Mouse (Mus musculus): ENCODE data around the gene Pik3r6. TPM values are rescaled to one million over a fixed set of nuclear protein-coding genes. Genes with fewer than 3 reads are reported as not detected.

Pik3r6 gene
- polyA plus RNA-seq, 1 experiment from 2014 or later, result 1.3 TPM

- DNase-seq (ENCODE audit: low spot score), result no peak
- WGBS, result 37% methylated on average over 3 of the region's 3 CpGs
- H3K36me3 ChIP-seq (ENCODE audit: control insufficient read depth, insufficient read depth, low read length), result no peaks in the 10 kb centered on the region
- no peaks in the 10 kb centered on the region for H3K27me3 ChIP-seq (replicated peaks; ENCODE audit: control insufficient read depth, insufficient read depth, low read length)
- H3K9ac ChIP-seq (ENCODE audit: low read length), result no peak overlapping the region
- H3K4me2 ChIP-seq (ENCODE audit: low read length), result no peak overlapping the region
- no peak overlapping the region for H3K4me3 ChIP-seq (ENCODE audit: low read depth, low read length)
- no peak overlapping the region for H3K27ac ChIP-seq (ENCODE audit: low read depth, low read length)
- H3K9me3 ChIP-seq (replicated peaks; ENCODE audit: control insufficient read depth, low read length), result no peaks in the 10 kb centered on the region
- no peak for ATAC-seq
- H3K4me1 ChIP-seq (ENCODE audit: control insufficient read depth, insufficient read depth, low read length), result no peaks in the 10 kb centered on the region
These were observed 11.2 kb downstream of the Pik3r6 start for GRCm38 (mm10) chr11:68513969-68514368.

- Histone ChIP-seq H3K9me3 (replicated peaks; ENCODE audit: control insufficient read depth, low read length) (no peaks in the 10 kb centered on the region), H3K9ac (ENCODE audit: low read length) (no peak overlapping the region), H3K4me1 (ENCODE audit: control insufficient read depth, insufficient read depth, low read length) (no peaks in the 10 kb centered on the region), H3K27me3 (replicated peaks; ENCODE audit: control insufficient read depth, insufficient read depth, low read length) (no peaks in the 10 kb centered on the region), H3K4me2 (ENCODE audit: low read length) (no peak overlapping the region), H3K36me3 (ENCODE audit: control insufficient read depth, insufficient read depth, low read length) (no peaks in the 10 kb centered on the region), H3K4me3 (ENCODE audit: low read depth, low read length) (no peak overlapping the region), H3K27ac (ENCODE audit: low read depth, low read length) (no peak overlapping the region)
- ATAC-seq (no peak), DNase-seq (ENCODE audit: low spot score) (no peak)
- 92% methylated on average over 4 of the region's 4 CpGs for WGBS
These were observed 16.5 kb downstream of the Pik3r6 start for GRCm38 (mm10) chr11:68519362-68519761.

- H3K27me3 ChIP-seq (replicated peaks; ENCODE audit: control insufficient read depth, insufficient read depth, low read length), result no peaks in the 10 kb centered on the region
- no peak overlapping the region for H3K4me3 ChIP-seq (ENCODE audit: low read depth, low read length)
- H3K4me1 ChIP-seq (ENCODE audit: control insufficient read depth, insufficient read depth, low read length), result no peaks in the 10 kb centered on the region
- H3K9ac ChIP-seq (ENCODE audit: low read length), result no peak overlapping the region
- H3K27ac ChIP-seq (ENCODE audit: low read depth, low read length), result no peak overlapping the region
- no peak overlapping the region for H3K4me2 ChIP-seq (ENCODE audit: low read length)
- 92% methylated on average over 5 of the region's 5 CpGs for WGBS
- ATAC-seq (no peak), DNase-seq (ENCODE audit: low spot score) (no peak)
- no peaks in the 10 kb centered on the region for H3K36me3 ChIP-seq (ENCODE audit: control insufficient read depth, insufficient read depth, low read length)
- H3K9me3 ChIP-seq (replicated peaks; ENCODE audit: control insufficient read depth, low read length), result no peaks in the 10 kb centered on the region
These were observed 17.0 kb downstream of the Pik3r6 start for GRCm38 (mm10) chr11:68519815-68520214.

GRCm38 (mm10) chr11:68520439-68520838 lies 17.6 kb downstream of the Pik3r6 start:
- H3K27me3 ChIP-seq (replicated peaks; ENCODE audit: control insufficient read depth, insufficient read depth, low read length), result no peaks in the 10 kb centered on the region
- no peaks in the 10 kb centered on the region for H3K4me1 ChIP-seq (ENCODE audit: control insufficient read depth, insufficient read depth, low read length)
- no peak overlapping the region for H3K4me2 ChIP-seq (ENCODE audit: low read length)
- H3K9me3 ChIP-seq (replicated peaks; ENCODE audit: control insufficient read depth, low read length), result no peaks in the 10 kb centered on the region
- no peak for DNase-seq (ENCODE audit: low spot score)
- no peak for ATAC-seq
- no peak overlapping the region for H3K9ac ChIP-seq (ENCODE audit: low read length)
- H3K27ac ChIP-seq (ENCODE audit: low read depth, low read length), result no peak overlapping the region
- H3K36me3 ChIP-seq (ENCODE audit: control insufficient read depth, insufficient read depth, low read length), result no peaks in the 10 kb centered on the region
- no peak overlapping the region for H3K4me3 ChIP-seq (ENCODE audit: low read depth, low read length)
- 92% methylated on average over 2 of the region's 2 CpGs for WGBS

GRCm38 (mm10) chr11:68521352-68521751 lies 18.5 kb downstream of the Pik3r6 start:
- no peak overlapping the region for H3K4me3 ChIP-seq (ENCODE audit: low read depth, low read length)
- DNase-seq (ENCODE audit: low spot score) (no peak), ATAC-seq (no peak)
- no peaks in the 10 kb centered on the region for H3K36me3 ChIP-seq (ENCODE audit: control insufficient read depth, insufficient read depth, low read length)
- H3K4me1 ChIP-seq (ENCODE audit: control insufficient read depth, insufficient read depth, low read length), result no peaks in the 10 kb centered on the region
- H3K9me3 ChIP-seq (replicated peaks; ENCODE audit: control insufficient read depth, low read length), result no peaks in the 10 kb centered on the region
- H3K4me2 ChIP-seq (ENCODE audit: low read length), result no peak overlapping the region
- 79% methylated on average over 5 of the region's 5 CpGs for WGBS
- H3K9ac ChIP-seq (ENCODE audit: low read length), result no peak overlapping the region
- no peak overlapping the region for H3K27ac ChIP-seq (ENCODE audit: low read depth, low read length)
- no peaks in the 10 kb centered on the region for H3K27me3 ChIP-seq (replicated peaks; ENCODE audit: control insufficient read depth, insufficient read depth, low read length)

- WGBS, result 77% methylated on average over 4 of the region's 4 CpGs
- Histone ChIP-seq H3K4me3 (ENCODE audit: low read depth, low read length) (no peak overlapping the region), H3K9ac (ENCODE audit: low read length) (no peak overlapping the region), H3K27me3 (replicated peaks; ENCODE audit: control insufficient read depth, insufficient read depth, low read length) (no peaks in the 10 kb centered on the region), H3K4me2 (ENCODE audit: low read length) (no peak overlapping the region), H3K9me3 (replicated peaks; ENCODE audit: control insufficient read depth, low read length) (no peaks in the 10 kb centered on the region), H3K27ac (ENCODE audit: low read depth, low read length) (no peak overlapping the region), H3K36me3 (ENCODE audit: control insufficient read depth, insufficient read depth, low read length) (no peaks in the 10 kb centered on the region), H3K4me1 (ENCODE audit: control insufficient read depth, insufficient read depth, low read length) (no peaks in the 10 kb centered on the region)
- ATAC-seq (no peak), DNase-seq (ENCODE audit: low spot score) (no peak)
These were observed 23.6 kb downstream of the Pik3r6 start for GRCm38 (mm10) chr11:68526441-68526840.

- 27% methylated on average over 16 of the region's 16 CpGs for WGBS
These were observed 28.4 kb downstream of the Pik3r6 start for GRCm38 (mm10) chr11:68531066-68531806.

GRCm38 (mm10) chr11:68531941-68532535 lies 29.2 kb downstream of the Pik3r6 start:
- Histone ChIP-seq H3K9ac (ENCODE audit: low read length) (no peak overlapping the region), H3K27ac (ENCODE audit: low read depth, low read length) (no peak overlapping the region), H3K36me3 (ENCODE audit: control insufficient read depth, insufficient read depth, low read length) (no peaks in the 10 kb centered on the region), H3K4me2 (ENCODE audit: low read length) (no peak overlapping the region), H3K9me3 (replicated peaks; ENCODE audit: control insufficient read depth, low read length) (no peaks in the 10 kb centered on the region), H3K4me1 (ENCODE audit: control insufficient read depth, insufficient read depth, low read length) (no peaks in the 10 kb centered on the region), H3K27me3 (replicated peaks; ENCODE audit: control insufficient read depth, insufficient read depth, low read length) (no peaks in the 10 kb centered on the region), H3K4me3 (ENCODE audit: low read depth, low read length) (no peak overlapping the region)
- DNase-seq (ENCODE audit: low spot score) (no peak), ATAC-seq (no peak)
- WGBS, result 82% methylated on average over 11 of the region's 11 CpGs

More at GRCm38 (mm10) chr11:68531066-68531806, 28.4 kb downstream of the Pik3r6 start:
- Histone ChIP-seq H3K9ac (ENCODE audit: low read length) (no peak overlapping the region), H3K27me3 (replicated peaks; ENCODE audit: control insufficient read depth, insufficient read depth, low read length) (no peaks in the 10 kb centered on the region), H3K4me3 (ENCODE audit: low read depth, low read length) (no peak overlapping the region), H3K9me3 (replicated peaks; ENCODE audit: control insufficient read depth, low read length) (no peaks in the 10 kb centered on the region), H3K4me2 (ENCODE audit: low read length) (no peak overlapping the region), H3K36me3 (ENCODE audit: control insufficient read depth, insufficient read depth, low read length) (no peaks in the 10 kb centered on the region), H3K4me1 (ENCODE audit: control insufficient read depth, insufficient read depth, low read length) (no peaks in the 10 kb centered on the region), H3K27ac (ENCODE audit: low read depth, low read length) (no peak overlapping the region)
- peak; percentile 28 for DNase-seq (ENCODE audit: low spot score)
- ATAC-seq, result no peak

GRCm38 (mm10) chr11:68532773-68533172 lies 30.0 kb downstream of the Pik3r6 start:
- ATAC-seq (no peak), DNase-seq (ENCODE audit: low spot score) (no peak)
- H3K36me3 ChIP-seq (ENCODE audit: control insufficient read depth, insufficient read depth, low read length), result no peaks in the 10 kb centered on the region
- 79% methylated on average over 5 of the region's 5 CpGs for WGBS
- no peaks in the 10 kb centered on the region for H3K27me3 ChIP-seq (replicated peaks; ENCODE audit: control insufficient read depth, insufficient read depth, low read length)
- no peak overlapping the region for H3K9ac ChIP-seq (ENCODE audit: low read length)
- no peak overlapping the region for H3K27ac ChIP-seq (ENCODE audit: low read depth, low read length)
- no peaks in the 10 kb centered on the region for H3K9me3 ChIP-seq (replicated peaks; ENCODE audit: control insufficient read depth, low read length)
- no peaks in the 10 kb centered on the region for H3K4me1 ChIP-seq (ENCODE audit: control insufficient read depth, insufficient read depth, low read length)
- H3K4me3 ChIP-seq (ENCODE audit: low read depth, low read length), result no peak overlapping the region
- H3K4me2 ChIP-seq (ENCODE audit: low read length), result no peak overlapping the region
